Mouse (Mus musculus): ENCODE measurements around the gene Olfr1288. TPM values are rescaled to one million over a fixed set of nuclear protein-coding genes. Genes with fewer than 3 reads are reported as not detected.

The Olfr1288 gene
- not detected in 2 replicates for polyA plus RNA-seq (2015; fragmentation: Nextera tagmentation; extraction: Ambion mirVana)

DNA sequence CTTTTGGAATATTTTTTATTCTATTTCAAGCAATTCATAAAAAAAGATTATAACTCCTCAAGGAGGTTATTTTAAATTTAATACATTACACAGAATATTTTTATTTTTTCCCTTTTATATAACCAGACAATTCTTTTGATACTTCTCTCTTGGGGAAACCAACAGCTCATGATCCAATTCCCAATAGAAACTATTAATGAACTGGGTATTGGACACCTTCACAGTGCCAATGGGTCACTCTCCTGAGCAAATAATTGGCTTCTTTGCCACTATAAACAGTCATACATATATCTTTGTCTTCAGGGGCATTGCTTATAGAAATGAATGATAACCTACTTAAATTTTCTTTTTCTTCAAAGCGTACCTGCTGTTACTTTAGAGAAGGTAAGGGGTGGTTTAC lies at the start of gene Olfr1288:
Gene Olfr1288 (plus strand): TSS at position 301 of the 400 bp plus-strand sequence.
- 71% methylated on average over 1 of the region's 1 CpGs for WGBS (ENCODE audit: insufficient replicate concordance)
- no peak within 1 kb of the TSS for H3K4me2 ChIP-seq
- no peak within 1 kb of the TSS for H3K27ac ChIP-seq (replicated peaks)
- H3K4me1 ChIP-seq (replicated peaks) = no peaks in the 10 kb centered on the region
- no peak within 1 kb of the TSS for H3K9ac ChIP-seq
- no peak within 1 kb of the TSS for H3K4me3 ChIP-seq (replicated peaks)
- no peaks in the 10 kb centered on the region for H3K27me3 ChIP-seq
- 0 out of 2 replicates have a peak, but pooled peaks cover 3% of the 10 kb centered on the region for H3K9me3 ChIP-seq (replicated peaks)
- H3K36me3 ChIP-seq (replicated peaks) = no peaks in the 10 kb centered on the region
- no peak for ATAC-seq (ENCODE audit: insufficient read depth)

DNA sequence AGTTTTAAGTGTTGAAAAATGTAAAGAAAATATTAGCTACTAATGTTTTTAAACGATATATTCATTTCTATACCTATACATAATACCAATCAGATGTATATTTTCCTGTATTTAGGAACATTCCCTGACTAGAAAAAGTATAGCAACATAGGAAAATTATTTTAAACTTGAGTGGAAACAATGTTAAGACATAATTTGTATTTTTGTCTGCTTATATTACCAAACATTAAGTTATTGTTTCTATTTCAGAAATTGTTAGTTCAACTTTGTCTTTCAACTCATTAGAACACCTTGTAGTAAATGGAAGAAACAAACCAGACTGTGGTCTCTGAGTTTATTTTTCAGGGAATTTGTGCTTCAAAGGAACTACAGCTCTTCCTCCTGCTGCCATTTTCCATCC lies 25.1 kb upstream of the Olfr1288 start, which contains the start of gene Olfr1287:
Gene Olfr1287 (plus strand): TSS at position 301 of the 400 bp plus-strand sequence.
- no peaks in the 10 kb centered on the region for H3K27me3 ChIP-seq
- H3K27ac ChIP-seq (replicated peaks) = no peak within 1 kb of the TSS
- WGBS (ENCODE audit: insufficient replicate concordance) = 41% methylated on average over 1 of the region's 1 CpGs
- no peak within 1 kb of the TSS for H3K9ac ChIP-seq
- no peak within 1 kb of the TSS for H3K4me2 ChIP-seq
- no peaks in the 10 kb centered on the region for H3K36me3 ChIP-seq (replicated peaks)
- no peaks in the 10 kb centered on the region for H3K9me3 ChIP-seq (replicated peaks)
- no peak for ATAC-seq (ENCODE audit: insufficient read depth)
- H3K4me3 ChIP-seq (replicated peaks) = no peak within 1 kb of the TSS
- no peaks in the 10 kb centered on the region for H3K4me1 ChIP-seq (replicated peaks)

GRCm38 (mm10) chr2:111480519-111480918 lies 6.6 kb downstream of the Olfr1288 start, which contains the start of gene Olfr1289:
Olfr1289 (plus strand) TSS chr2:111480819.
- Histone ChIP-seq H3K9me3 (replicated peaks) (no peaks in the 10 kb centered on the region), H3K27ac (replicated peaks) (no peak within 1 kb of the TSS), H3K4me3 (replicated peaks) (no peak within 1 kb of the TSS), H3K9ac (no peak within 1 kb of the TSS), H3K4me1 (replicated peaks) (no peaks in the 10 kb centered on the region), H3K4me2 (no peak within 1 kb of the TSS), H3K27me3 (no peaks in the 10 kb centered on the region), H3K36me3 (replicated peaks) (no peaks in the 10 kb centered on the region)
- WGBS (ENCODE audit: insufficient replicate concordance) = 51% methylated on average over 1 of the region's 1 CpGs
- no peak for ATAC-seq (ENCODE audit: insufficient read depth)

GRCm38 (mm10) chr2:111493729-111494128 lies 19.8 kb downstream of the Olfr1288 start, which contains the start of gene Olfr1290:
Olfr1290 (minus strand) TSS chr2:111493829.
- no peaks in the 10 kb centered on the region for H3K4me1 ChIP-seq (replicated peaks)
- no peak within 1 kb of the TSS for H3K4me2 ChIP-seq
- no peak within 1 kb of the TSS for H3K27ac ChIP-seq (replicated peaks)
- no peaks in the 10 kb centered on the region for H3K9me3 ChIP-seq (replicated peaks)
- H3K27me3 ChIP-seq = no peaks in the 10 kb centered on the region
- no peak within 1 kb of the TSS for H3K4me3 ChIP-seq (replicated peaks)
- 54% methylated on average over 5 of the region's 5 CpGs for WGBS (ENCODE audit: insufficient replicate concordance)
- H3K9ac ChIP-seq = no peak within 1 kb of the TSS
- H3K36me3 ChIP-seq (replicated peaks) = no peaks in the 10 kb centered on the region
- ATAC-seq (ENCODE audit: insufficient read depth) = no peak

- no peak for ATAC-seq (ENCODE audit: insufficient read depth)
- no peaks in the 10 kb centered on the region for H3K4me1 ChIP-seq (replicated peaks)
- no peaks in the 10 kb centered on the region for H3K9me3 ChIP-seq (replicated peaks)
- WGBS (ENCODE audit: insufficient replicate concordance) = 72% methylated on average over 3 of the region's 3 CpGs
- no peak within 1 kb of the TSS for H3K4me2 ChIP-seq
- H3K4me3 ChIP-seq (replicated peaks) = no peak within 1 kb of the TSS
- H3K27ac ChIP-seq (replicated peaks) = no peak within 1 kb of the TSS
- H3K36me3 ChIP-seq (replicated peaks) = no peaks in the 10 kb centered on the region
- H3K27me3 ChIP-seq = no peaks in the 10 kb centered on the region
- no peak within 1 kb of the TSS for H3K9ac ChIP-seq
Measured at GRCm38 (mm10) chr2:111496880-111497279, 23.0 kb downstream of the Olfr1288 start, which contains the start of gene Olfr1291-ps1. Olfr1291-ps1 (plus strand) TSS chr2:111497180.

- Histone ChIP-seq H3K9ac (no peak overlapping the region), H3K27ac (replicated peaks) (no peak overlapping the region), H3K36me3 (replicated peaks) (no peaks in the 10 kb centered on the region), H3K4me1 (replicated peaks) (no peaks in the 10 kb centered on the region), H3K4me2 (no peak overlapping the region), H3K27me3 (no peaks in the 10 kb centered on the region), H3K4me3 (replicated peaks) (no peak overlapping the region), H3K9me3 (replicated peaks) (no peaks in the 10 kb centered on the region)
- 64% methylated on average over 10 of the region's 10 CpGs for WGBS (ENCODE audit: insufficient replicate concordance)
- ATAC-seq (ENCODE audit: insufficient read depth) = no peak
Measured at GRCm38 (mm10) chr2:111517451-111517850, 43.5 kb downstream of the Olfr1288 start.

- Histone ChIP-seq H3K9ac (no peak within 1 kb of the TSS), H3K27me3 (no peaks in the 10 kb centered on the region), H3K27ac (replicated peaks) (no peak within 1 kb of the TSS), H3K36me3 (replicated peaks) (no peaks in the 10 kb centered on the region), H3K4me2 (no peak within 1 kb of the TSS), H3K9me3 (replicated peaks) (0 out of 2 replicates have a peak, but pooled peaks cover 3% of the 10 kb centered on the region), H3K4me1 (replicated peaks) (no peaks in the 10 kb centered on the region), H3K4me3 (replicated peaks) (no peak within 1 kb of the TSS)
- 55% methylated on average over 1 of the region's 1 CpGs for WGBS (ENCODE audit: insufficient replicate concordance)
- no peak for ATAC-seq (ENCODE audit: insufficient read depth)
Measured at GRCm38 (mm10) chr2:111524903-111525302, 51.0 kb downstream of the Olfr1288 start, which contains the start of gene Olfr1293-ps. Olfr1293-ps (plus strand) TSS chr2:111525203.

Other genes with a start within 250 kb of the Olfr1288 start
- not detected in 2 replicates for gene 4930430A15Rik, start 244.5 kb upstream of the Olfr1288 start, polyA plus RNA-seq (2015; fragmentation: Nextera tagmentation; extraction: Ambion mirVana)
- not detected in 2 replicates for gene Olfr1275, start 238.8 kb upstream of the Olfr1288 start, polyA plus RNA-seq (2015; fragmentation: Nextera tagmentation; extraction: Ambion mirVana)
- gene Olfr1276, start 219.6 kb upstream of the Olfr1288 start, polyA plus RNA-seq (2015; fragmentation: Nextera tagmentation; extraction: Ambion mirVana) = not detected in 2 replicates
- gene Olfr1277, start 200.0 kb upstream of the Olfr1288 start, polyA plus RNA-seq (2015; fragmentation: Nextera tagmentation; extraction: Ambion mirVana) = not detected in 2 replicates
- not detected in 2 replicates for gene Olfr1278, start 184.0 kb upstream of the Olfr1288 start, polyA plus RNA-seq (2015; fragmentation: Nextera tagmentation; extraction: Ambion mirVana)
- gene Olfr1279, start 173.5 kb upstream of the Olfr1288 start, polyA plus RNA-seq (2015; fragmentation: Nextera tagmentation; extraction: Ambion mirVana) = not detected in 2 replicates
- gene Olfr1280, start 160.1 kb upstream of the Olfr1288 start, polyA plus RNA-seq (2015; fragmentation: Nextera tagmentation; extraction: Ambion mirVana) = not detected in 2 replicates
- not detected in 2 replicates for gene Olfr1281, start 147.6 kb upstream of the Olfr1288 start, polyA plus RNA-seq (2015; fragmentation: Nextera tagmentation; extraction: Ambion mirVana)
- gene Olfr1282, start 138.0 kb upstream of the Olfr1288 start, polyA plus RNA-seq (2015; fragmentation: Nextera tagmentation; extraction: Ambion mirVana) = not detected in 2 replicates
- not detected in 2 replicates for gene Olfr1283, start 107.3 kb upstream of the Olfr1288 start, polyA plus RNA-seq (2015; fragmentation: Nextera tagmentation; extraction: Ambion mirVana)
- gene Olfr1284, start 98.6 kb upstream of the Olfr1288 start, polyA plus RNA-seq (2015; fragmentation: Nextera tagmentation; extraction: Ambion mirVana) = not detected in 2 replicates
- not detected in 2 replicates for gene Olfr1286, start 51.0 kb upstream of the Olfr1288 start, polyA plus RNA-seq (2015; fragmentation: Nextera tagmentation; extraction: Ambion mirVana)
- not detected in 2 replicates for gene Olfr1287, start 25.0 kb upstream of the Olfr1288 start, polyA plus RNA-seq (2015; fragmentation: Nextera tagmentation; extraction: Ambion mirVana)
- gene Olfr1289, start 6.7 kb downstream of the Olfr1288 start, polyA plus RNA-seq (2015; fragmentation: Nextera tagmentation; extraction: Ambion mirVana) = not detected in 2 replicates
- gene Olfr1290, start 19.7 kb downstream of the Olfr1288 start, polyA plus RNA-seq (2015; fragmentation: Nextera tagmentation; extraction: Ambion mirVana) = not detected in 2 replicates
- gene Olfr1291-ps1, start 23.1 kb downstream of the Olfr1288 start, polyA plus RNA-seq (2015; fragmentation: Nextera tagmentation; extraction: Ambion mirVana) = not detected in 2 replicates
- not detected in 2 replicates for gene Olfr1293-ps, start 51.1 kb downstream of the Olfr1288 start, polyA plus RNA-seq (2015; fragmentation: Nextera tagmentation; extraction: Ambion mirVana)
- gene Olfr1294, start 66.2 kb downstream of the Olfr1288 start, polyA plus RNA-seq (2015; fragmentation: Nextera tagmentation; extraction: Ambion mirVana) = not detected in 2 replicates
- not detected in 2 replicates for gene Olfr1295, start 95.6 kb downstream of the Olfr1288 start, polyA plus RNA-seq (2015; fragmentation: Nextera tagmentation; extraction: Ambion mirVana)
- gene Olfr1297, start 152.4 kb downstream of the Olfr1288 start, polyA plus RNA-seq (2015; fragmentation: Nextera tagmentation; extraction: Ambion mirVana) = not detected in 2 replicates
- gene Olfr1298, start 175.1 kb downstream of the Olfr1288 start, polyA plus RNA-seq (2015; fragmentation: Nextera tagmentation; extraction: Ambion mirVana) = not detected in 2 replicates
- not detected in 2 replicates for gene Olfr1299, start 187.3 kb downstream of the Olfr1288 start, polyA plus RNA-seq (2015; fragmentation: Nextera tagmentation; extraction: Ambion mirVana)